Mouse (Mus musculus) heart, postnatal 14 days (tissue): Measurements from ENCODE around the gene Ttc12. TPM values are rescaled to one million over a fixed set of nuclear protein-coding genes. Genes with fewer than 3 reads are reported as not detected.

Experiments
- DNase-seq, 2 experiments: peaks; one replicate each; pipeline ENCODE4 v3.0.0; 2021 to 2022
- intact Hi-C: fragments of 180-260 bp; cut with DNase I; formaldehyde crosslinking; loops from one replicate; pipeline ENCODE4 v1.15.1; 2025
- total RNA-seq, 2 experiments: library from RNA; stranded (reverse); gene quantifications; 2 replicates each; pipeline ENCODE4 v1.2.3; 2021

The Ttc12 gene
- total RNA-seq, 2 experiments from 2014 or later = 9.4 to 9.7 TPM

- peak; percentile 57 to 78 for DNase-seq
- intact Hi-C loops = loop anchor here (1.0 to 5.0 kb wide), 3 partner anchors 678 to 1033 kb away; partner anchors contain the start of gene Pts
Observed at GRCm38 (mm10) chr9:49493979-49494649, 8.1 kb upstream of the Ttc12 start.

DNA sequence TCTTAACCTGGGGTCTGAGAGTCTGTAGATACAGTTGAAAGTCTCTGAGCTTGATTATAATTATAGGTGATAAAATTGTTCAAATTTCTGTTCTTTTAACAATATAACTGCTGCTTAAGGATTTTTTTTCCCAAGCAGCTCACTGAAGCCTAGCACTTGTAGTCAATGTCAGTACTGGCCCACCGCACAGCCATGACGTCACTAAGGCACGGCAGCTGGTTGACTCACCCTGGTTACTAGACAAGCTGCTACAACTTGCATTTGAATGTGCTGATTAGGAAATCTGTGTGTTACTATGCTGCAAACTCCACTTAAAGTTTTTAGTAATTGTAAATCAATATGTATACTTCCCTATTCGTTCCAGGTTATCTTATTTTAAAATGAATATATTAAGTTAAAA lies 4.6 kb upstream of the Ttc12 start:
- intact Hi-C loops = loop anchor here (5.0 kb wide), 1 partner anchor 1037 kb away; the partner anchor contains the start of gene Pts
- DNase-seq = no peak

DNA sequence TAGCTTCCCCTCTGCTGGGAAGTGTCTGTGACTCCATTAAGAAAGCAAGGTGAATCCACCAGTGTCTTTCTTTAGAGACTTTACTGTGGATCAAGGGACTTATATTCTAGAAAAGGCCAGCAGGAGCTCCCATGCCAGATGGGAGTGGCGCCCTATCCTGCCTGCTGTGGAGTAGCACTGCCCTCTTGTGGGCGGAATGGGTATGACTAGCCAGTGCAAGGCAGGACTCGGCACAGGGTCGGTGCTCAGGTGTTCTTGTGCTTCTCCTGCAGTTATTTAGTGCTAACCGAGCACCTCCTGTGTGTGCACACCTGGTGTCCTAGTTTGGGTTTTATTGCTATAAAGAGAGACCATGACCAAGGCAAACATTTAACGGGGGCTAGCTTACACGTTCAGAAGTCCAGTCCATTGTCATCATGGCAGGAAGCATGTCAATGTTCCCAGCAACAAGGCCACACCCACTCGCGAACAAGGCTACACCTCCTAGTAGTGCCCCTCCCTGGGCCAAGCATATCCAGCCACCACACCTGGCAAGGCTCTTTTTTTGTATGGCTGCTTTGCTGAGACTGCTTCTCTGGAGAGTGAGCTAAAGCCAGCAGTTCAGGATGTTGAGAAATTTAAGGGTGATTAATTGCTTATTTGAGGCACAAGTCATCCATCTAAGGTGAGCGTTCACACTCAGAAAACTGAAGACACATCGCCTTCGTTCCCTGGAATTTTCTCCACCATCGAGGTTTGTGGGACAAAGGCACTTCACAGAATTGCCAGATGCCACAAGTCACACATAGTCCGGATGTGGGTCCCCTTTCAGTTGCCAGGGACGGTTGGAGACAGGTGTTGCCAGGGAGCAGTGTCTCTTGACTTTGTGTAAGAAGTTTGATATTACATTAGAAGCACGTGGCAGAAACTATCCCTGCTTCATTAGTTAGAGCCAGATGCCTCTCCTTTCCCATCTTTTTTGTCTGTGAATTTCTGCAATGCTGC lies 3.2 kb upstream of the Ttc12 start:
- intact Hi-C loops = loop anchor here (1.0 kb wide), 2 partner anchors 242 to 408 kb away; partner anchors contain the start of gene Tmprss5

DNA sequence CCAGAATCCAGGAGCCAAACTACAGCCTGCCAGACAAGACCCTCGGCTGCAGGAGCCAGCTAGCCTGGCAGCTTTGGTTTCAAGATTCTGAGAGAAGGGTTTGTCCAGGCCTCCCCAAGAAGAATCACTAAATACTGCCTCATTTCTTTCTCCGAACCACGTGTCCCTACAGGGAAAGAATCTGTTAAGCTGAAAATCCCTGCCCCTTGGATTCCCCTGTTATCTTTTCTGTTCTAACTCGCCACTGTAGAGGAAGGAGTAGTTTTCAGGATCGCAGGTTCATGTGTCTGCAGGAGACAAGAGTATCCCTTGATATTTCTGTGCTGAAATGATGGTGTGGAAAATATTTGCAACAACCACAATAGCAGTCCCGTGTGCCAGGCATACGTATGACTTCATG lies 2.2 kb upstream of the Ttc12 start:
- no peak for DNase-seq
- intact Hi-C loops = no loop called here

More for the DNA sequence above, 3.2 kb upstream of the Ttc12 start:
- peak; percentile 88 to 94 for DNase-seq

- intact Hi-C loops = no loop called here
- DNase-seq = no peak
Observed at GRCm38 (mm10) chr9:49487657-49487943, 1.6 kb upstream of the Ttc12 start.

- DNase-seq = no peak
- intact Hi-C loops = no loop called here
Observed at GRCm38 (mm10) chr9:49486805-49487656, 1.0 kb upstream of the Ttc12 start.

DNA sequence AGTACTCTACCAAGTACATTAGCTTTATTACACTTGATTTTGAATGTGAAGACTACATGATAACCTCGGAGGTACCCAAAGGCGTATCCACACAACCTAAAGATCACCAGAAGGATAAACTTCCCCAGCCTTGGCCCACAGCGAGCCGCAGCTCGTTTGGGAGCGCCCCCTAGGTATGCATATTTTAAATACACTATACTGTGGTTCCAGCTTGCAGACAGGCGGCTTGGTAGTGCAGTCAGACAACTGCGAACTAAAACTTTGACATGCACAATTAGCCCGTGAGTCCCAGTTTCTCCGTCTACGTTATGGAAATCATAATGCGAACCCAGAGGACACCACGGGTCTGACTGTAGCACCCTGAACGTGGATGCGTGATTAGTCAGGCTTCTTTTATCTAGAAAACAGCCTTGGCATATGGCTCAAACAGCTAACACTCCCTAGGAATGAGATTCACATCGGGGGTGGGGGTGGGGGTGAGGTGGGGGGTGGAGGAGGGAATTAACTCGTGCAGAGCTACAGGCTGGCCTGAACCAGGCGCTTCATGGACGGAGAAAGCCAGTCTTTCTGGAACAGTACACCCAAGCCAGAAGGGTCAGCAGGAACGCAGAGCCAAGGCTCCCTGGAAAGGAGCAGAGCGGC lies 654 bp downstream of the Ttc12 start:
- intact Hi-C loops = no loop called here
- DNase-seq = peak; percentile 25 to 53

- DNase-seq = peak in 1 of 2 experiments; percentile 27
- intact Hi-C loops = no loop called here
Observed at GRCm38 (mm10) chr9:49483316-49483715, 2.7 kb downstream of the Ttc12 start.

DNA sequence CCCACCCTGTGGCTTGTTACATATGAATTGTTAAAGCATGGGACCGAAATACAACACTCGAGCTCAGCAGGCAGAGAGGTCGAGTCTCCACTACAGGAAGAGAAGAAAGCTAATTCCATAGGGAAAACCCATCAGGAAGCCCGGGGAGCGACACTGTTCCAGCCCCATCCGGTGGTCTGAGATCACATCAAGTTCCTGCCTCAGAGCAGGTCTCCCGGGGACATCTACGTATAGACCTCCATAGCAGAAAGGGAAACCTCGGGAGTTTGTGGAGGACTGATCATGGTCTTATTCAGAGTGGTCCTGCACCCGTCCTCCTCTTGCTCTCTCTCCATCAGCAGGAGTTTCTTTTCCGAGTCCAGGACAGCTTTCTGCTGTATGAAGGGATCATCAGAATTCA lies 13.9 kb downstream of the Ttc12 start:
- intact Hi-C loops = no loop called here

DNA sequence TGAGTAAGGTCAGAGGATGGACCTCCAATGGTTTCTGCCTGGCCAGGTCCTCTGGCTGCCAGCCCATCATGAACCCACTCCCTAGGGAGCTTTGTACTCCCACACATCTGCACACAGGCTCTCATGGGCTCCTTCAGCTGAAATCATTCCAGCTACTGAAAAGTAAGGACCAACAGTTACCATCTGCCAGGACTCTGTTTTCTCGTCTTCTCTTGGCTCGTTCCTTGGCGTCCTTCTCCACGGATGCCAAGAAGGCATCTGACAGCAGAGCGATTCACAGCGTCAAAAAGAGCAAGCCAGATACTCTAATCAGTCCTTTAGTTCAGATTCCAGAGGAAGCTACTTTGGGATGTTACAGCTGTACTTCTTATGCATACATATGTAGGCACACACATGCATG lies 15.1 kb downstream of the Ttc12 start:
- intact Hi-C loops = no loop called here

More for the DNA sequence above, 13.9 kb downstream of the Ttc12 start:
- no peak for DNase-seq

DNA sequence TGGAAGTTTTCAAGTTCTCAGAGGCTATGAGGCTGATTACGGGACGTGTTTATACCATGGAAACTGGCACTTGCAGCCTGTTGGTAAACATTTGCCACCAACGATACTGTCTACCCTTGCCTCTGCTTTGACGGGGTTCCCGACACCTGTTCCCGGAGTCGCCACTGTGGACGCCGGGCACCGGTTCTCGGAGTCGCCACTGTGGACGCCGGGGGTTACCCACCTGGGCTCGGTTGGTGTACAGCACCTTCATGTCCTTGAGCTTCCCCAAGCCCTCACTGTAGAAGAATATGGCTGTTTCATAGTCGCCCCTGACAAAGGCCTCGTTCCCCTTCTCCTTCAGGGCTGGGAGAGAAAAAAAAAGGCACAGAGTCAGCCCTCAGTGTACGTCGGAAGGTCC lies 16.0 kb downstream of the Ttc12 start:
- intact Hi-C loops = no loop called here
- DNase-seq = no peak

More for the DNA sequence above, 15.1 kb downstream of the Ttc12 start:
- DNase-seq = no peak

GRCm38 (mm10) chr9:49456136-49456535 lies 29.9 kb downstream of the Ttc12 start:
- intact Hi-C loops = no loop called here
- DNase-seq = no peak

- intact Hi-C loops = no loop called here
- no peak for DNase-seq
Observed at GRCm38 (mm10) chr9:49452396-49452795, 33.6 kb downstream of the Ttc12 start.

DNA sequence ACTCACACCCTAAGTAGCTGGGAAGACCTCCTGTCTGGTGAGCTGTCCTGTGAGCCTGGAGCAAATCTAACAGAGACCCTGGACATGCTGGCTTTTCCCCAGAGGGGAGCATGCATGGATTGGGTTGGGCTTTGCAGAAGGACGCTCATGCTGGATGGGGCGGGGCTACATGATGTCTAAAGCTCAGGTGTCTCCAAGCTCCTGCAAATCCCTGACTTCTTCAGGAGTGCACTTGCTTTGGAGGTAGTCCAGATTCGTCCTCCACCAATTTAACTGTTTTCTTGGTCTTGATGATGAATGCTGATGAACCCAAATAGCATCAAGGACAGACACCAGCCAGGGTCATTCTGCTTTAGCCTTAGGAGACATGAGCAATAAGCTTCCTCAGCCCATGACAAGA lies 35.5 kb downstream of the Ttc12 start:
- intact Hi-C loops = no loop called here
- DNase-seq = no peak

DNA sequence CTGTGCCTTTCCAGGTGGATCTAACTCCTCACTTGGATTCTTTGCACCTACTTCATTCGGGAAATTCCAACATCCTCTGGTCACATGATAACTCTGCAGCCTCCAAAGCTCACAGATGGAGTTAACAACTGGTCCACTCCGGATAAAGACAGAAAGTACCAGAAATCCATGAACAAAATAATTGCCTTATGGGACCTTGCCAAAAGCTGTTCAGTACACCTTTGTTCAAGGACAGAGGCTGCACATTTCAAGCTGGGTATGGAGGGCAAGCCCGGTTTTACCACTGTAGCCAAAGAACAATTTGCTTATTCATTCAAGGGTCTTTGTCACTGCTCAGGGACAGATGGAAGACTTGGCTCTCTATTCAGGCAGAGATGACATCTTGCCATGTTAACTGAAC lies 43.4 kb downstream of the Ttc12 start:
- intact Hi-C loops = no loop called here
- no peak for DNase-seq

DNA sequence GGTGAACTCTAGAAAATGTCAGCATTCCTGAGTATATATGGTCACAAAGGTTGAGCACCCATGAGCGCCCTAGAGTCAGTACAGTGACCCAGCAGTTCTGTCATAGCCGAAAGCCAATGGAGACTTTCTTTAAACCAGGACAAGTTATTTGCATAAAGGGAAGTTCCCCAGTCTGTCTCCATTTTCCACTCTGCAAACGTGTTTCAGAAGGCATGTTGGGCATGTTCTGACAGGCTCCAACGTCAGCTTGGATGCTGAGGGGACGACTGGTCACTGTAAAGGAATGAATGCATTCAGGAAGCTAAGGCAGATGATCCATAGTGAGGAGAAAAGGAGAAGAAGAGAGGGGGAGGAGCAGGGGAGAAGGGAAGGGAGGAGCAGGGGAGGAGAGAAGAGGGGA lies 58.5 kb downstream of the Ttc12 start:
- no peak for DNase-seq
- intact Hi-C loops = no loop called here

- DNase-seq = no peak
- intact Hi-C loops = no loop called here
Observed at GRCm38 (mm10) chr9:49426921-49427320, 59.1 kb downstream of the Ttc12 start, which contains the start of gene Ankk1. Gene Ankk1, minus strand, starts transcription at chr9:49427021.

GRCm38 (mm10) chr9:49425585-49425984 lies 60.4 kb downstream of the Ttc12 start:
- intact Hi-C loops = no loop called here
- DNase-seq = no peak

DNA sequence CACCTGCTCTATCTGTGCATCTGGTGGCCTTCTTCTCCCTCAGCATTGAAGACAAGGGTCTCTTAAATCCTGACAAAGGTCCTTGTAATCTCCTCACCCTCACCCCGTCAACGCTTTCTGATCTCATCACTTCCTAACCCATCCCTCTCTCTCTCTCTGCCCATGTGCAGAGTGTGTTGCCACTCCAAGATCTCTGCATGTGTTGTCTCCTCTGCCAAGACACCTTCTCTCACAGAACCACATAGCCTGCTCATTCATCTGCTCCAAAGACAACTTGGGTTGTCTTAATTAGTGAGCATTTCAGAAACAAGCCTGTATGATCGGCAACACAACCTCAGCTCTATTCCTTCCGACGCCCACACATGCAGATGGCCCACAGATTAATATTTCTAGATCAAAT lies 62.2 kb downstream of the Ttc12 start:
- intact Hi-C loops = no loop called here
- DNase-seq = no peak

GRCm38 (mm10) chr9:49410621-49411020 lies 75.4 kb downstream of the Ttc12 start:
- intact Hi-C loops = no loop called here
- no peak for DNase-seq
